Mouse (Mus musculus) olfactory bulb, adult 2 months (tissue): ENCODE results near the gene Zcwpw1.

ENCODE experiments used
- CTCF ChIP-seq: fragments of 200-500 bp; IDR thresholded peaks from 2 replicates; pipeline ENCODE4 v1.5.1; 2012; ENCODE audit warnings: low read depth, mild to moderate bottlenecking, low read length, moderate library complexity; ENCODE audit not compliant: insufficient read depth
- POLR2A ChIP-seq: fragments of 200-500 bp; IDR thresholded peaks from 2 replicates; pipeline ENCODE4 v1.6.1; 2012; ENCODE audit warnings: mild to moderate bottlenecking, low read depth, low read length, moderate library complexity; ENCODE audit not compliant: insufficient read depth

DNA sequence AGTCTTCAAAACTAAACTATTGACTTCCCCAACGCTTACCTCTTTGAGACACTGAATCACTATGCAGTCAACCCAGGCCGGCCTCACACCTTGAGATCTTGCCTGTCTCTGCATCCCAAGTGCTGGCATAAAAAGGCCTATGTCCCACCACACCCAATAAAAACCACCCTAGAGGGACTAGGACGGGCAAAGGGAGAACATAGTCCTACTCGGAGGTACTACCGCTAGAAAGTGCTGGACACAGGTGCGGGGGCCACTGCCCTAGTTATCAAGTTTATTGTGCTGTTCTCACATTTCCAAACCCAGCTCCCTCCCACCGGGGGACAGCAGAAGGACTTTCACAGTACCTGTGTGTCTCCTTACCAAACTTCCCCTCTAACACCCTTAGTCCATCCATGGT is 5.9 kb upstream of the Zcwpw1 start:
- TF ChIP-seq CTCF = no peak
- no peak for TF ChIP-seq POLR2A
